Mouse (Mus musculus) gonadal fat pad, adult 2 months (tissue): Measurements from ENCODE around the gene Ltb4r2. TPM values are rescaled to one million over a fixed set of nuclear protein-coding genes. Genes with fewer than 3 reads are reported as not detected.

Experiments used
- DNase-seq: peaks from one replicate; pipeline ENCODE4 v3.0.0-alpha.2; 2012; ENCODE audit warnings: low read depth
- polyA plus RNA-seq: library from polyadenylated mRNA; depleted of rRNA; stranded (reverse); fragments of >200 nt; gene quantifications from 2 replicates; pipeline ENCODE4 v1.2.3, GENCODE M21; 2012; rRNA removed

The Ltb4r2 gene
- polyA plus RNA-seq, 1 experiment = 1.5 TPM

DNA sequence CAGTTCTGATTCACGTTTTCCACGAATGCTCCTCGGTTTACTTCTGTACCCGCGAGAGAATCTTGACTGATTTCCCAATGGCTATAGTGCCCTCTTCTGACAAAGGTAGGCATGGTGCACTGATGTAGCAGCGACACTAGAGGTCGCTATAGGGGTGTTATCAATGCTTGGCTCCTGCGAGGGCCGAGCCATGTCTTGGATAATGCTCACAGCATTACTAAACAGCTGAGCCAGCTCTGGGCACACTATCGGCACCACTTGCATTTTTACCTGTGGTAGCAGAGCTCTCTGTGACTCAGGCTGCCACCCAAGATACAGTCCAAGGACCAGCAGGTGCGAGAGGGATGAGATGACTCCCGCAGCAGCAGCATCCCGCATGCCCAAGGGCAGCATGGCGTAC, 20.1 kb downstream of the Ltb4r2 start:
- no peak for DNase-seq

DNA sequence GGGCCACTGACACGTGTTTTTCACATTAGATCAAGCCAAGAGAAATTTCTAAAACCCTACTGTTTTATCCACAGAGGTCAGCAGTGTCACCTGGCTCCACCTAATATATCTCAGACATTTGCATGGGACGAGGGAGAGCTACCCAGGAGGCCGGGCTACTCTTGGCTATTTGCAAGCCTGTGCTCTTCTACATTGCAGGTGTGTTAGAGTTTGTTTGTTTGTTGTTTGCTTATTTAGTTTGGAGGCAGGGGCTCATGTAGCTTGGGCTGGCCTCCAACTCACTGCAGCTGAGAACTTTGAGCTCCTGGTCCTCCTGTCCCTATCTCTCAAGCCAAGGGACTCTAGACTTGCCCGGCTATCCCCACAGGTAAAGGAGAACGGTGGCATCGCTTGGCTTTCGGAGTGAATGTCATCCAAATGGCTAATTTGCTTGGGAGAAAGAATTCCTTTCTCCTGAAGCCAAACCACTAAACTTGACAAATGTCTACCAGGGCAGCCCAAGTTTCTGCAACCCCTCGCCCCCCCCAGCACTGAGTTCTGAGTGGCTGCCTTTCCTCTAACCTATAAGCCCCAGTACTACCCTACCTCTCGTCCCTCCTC, 21.2 kb downstream of the Ltb4r2 start:
- no peak for DNase-seq

DNA sequence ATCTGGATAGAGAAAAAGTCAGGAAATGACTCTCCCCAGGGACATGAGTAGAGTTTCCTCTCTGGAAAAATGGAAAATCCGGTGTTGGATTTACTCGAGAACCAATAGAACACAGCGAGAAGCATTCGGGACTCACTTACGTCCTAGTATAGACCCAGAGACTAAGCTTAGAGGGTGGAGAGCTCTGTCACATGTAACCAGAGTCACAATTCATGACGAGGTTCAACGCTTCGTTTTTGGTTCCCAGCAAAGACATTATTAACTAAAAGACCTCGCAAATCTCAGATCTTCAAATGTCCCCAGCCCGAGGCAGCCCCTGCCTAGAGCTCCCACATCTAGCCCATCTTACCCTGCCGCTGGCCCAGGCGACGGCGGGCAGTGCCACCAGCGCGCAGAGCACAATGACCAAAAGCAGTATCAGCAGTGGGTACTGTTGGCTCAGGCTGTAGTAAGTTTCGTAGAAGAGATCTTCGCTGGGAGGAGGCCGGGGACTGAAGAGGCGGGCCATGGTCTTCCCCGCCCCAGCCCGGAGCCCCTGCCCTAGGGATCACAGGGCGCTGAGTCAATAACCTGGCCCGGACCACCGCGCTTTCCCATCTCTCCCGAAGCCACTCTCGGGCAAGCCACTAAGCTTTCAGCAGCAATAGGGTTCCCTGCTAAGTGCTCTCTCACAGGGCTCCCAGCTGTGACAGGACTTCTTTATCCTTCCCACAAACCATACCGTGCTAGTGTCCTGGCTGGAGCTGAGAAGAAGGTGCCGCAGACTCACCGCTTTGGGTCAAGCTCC, 22.1 kb downstream of the Ltb4r2 start:
- no peak for DNase-seq

DNA sequence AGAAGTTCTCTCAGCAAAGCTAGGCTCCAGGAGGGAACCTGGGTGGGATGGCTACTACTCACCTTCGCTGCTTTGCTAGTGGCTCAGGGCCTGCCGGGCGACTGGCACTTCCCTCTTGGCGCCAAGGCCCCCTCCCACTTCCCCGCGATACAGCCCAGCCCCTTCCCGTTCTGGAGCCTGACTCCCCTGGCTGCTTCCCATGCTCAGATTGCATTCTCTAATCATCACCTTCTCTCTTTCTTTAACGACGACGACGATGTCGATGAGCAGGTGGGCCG, 22.7 kb downstream of the Ltb4r2 start, which contains the start of gene Adcy4:
Adcy4 (minus strand) TSS at position 138 of the 278 bp plus-strand sequence.
- DNase-seq = no peak

DNA sequence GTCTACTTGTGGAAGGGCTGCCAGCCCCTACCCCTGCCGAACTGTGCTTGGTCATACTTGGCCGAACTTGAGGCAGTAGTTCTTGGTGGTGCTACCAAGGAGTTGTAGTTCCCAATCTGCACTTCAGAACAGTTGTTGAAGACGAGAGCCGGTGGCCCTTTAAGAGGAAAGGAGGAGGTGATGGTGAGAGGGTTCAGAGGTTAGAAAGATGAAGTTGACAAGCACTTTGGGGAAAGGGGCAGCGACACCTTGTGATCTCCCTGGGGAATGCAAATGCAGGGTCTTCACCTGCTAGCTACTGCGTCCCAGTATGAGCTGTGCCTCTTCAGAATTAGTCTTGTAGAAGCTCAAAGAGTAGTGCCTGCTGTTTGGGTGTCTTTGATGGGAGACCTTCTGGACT, 24.0 kb downstream of the Ltb4r2 start:
- DNase-seq = no peak

DNA sequence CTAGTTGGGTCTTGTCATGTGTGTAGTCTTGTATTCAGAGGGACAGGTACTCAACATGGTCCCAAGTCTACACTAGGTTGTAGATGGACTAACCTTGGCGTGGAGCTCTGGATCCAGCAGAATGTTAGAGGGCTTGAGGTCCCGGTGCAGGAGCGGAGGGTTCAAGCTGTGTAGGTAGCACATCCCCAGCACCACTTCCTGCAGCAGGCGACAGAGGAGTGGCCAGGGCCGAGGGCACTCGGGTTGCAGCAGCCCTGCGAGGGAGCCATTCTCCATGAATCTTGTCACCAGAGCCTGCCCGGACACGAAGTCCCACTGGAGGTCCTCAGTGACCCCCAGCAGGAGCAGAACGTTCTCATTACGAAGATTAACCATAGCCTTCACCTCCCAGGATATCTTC, 26.5 kb downstream of the Ltb4r2 start:
- DNase-seq = no peak

DNA sequence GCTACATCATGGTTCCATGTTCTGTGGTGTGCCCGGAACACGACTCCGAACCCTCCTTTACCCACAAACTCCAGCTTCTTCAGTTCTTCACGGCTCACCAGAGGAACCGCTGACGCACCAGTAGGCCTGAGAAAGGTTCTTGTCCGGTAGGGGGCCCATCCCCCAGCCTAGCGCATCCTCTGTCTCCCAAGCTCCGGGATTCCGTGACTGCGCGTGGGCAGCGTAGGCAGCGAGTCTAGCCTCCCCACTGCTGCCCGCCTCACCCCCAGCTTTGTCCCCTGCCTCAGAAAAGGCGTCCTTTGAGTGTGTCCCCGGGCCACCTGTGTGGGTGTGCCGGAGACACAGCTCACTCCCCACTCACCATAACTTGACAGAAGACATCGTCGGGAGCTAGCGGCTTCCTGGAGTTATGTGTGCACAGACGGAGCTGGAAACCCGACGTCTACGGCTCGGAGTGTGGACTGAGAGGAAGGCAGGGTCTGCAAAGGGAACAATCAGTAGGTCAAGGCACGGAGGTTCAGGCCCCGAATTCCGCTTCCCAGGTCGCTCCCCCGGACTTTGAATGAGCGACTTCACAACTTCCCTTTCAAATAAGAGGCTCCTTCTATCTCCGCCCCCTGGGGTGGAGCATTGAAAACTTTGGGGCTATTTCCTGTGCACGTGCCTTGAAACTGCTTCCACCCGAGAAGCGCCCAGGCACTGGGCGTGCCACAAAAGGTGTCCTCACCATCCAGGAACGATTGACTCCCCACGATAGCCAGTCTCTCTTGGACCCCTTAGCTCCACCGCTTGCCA, 27.2 kb downstream of the Ltb4r2 start, which contains the start of gene Ripk3:
Ripk3 (minus strand) TSS at position 610 of the 795 bp plus-strand sequence.
- DNase-seq = no peak

DNA sequence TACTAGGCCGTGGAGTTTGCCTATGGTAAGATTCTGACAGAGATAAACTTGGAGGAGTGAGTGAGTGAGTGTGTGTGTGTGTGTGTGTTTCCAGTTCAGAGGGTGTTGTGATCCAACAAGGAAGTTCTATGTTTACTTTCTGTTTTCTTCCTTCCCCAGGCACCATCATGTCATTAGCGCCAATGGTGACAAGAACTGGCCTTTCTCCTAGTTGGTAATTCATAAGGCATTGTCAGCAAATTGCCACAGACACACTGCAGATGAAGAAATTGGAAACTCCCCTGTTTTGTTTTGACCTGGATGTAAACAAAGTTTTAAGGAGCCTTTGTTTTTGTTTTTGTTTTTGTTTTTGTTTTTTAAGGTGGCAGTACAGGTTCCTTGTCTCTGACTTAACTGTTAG, 32.2 kb downstream of the Ltb4r2 start:
- DNase-seq = no peak

DNA sequence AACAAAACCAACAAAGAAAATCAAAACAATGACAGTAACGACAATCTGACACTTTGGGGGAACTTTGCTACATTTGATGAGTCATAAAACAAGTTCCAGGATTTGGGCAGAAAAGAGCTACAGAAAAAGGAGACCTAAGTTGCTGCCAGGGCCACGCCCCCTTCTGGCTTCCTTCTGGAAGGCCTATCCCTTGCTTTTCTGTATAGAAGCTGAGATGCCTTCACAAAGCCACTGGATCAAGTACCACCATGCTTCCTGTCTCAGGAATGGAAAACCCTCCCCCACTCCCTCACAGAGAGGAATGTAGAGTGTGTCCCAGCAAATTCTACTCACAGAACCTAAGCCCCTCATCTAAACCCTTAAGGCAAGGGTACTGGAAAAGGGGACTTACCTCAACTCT, 32.7 kb downstream of the Ltb4r2 start:
- DNase-seq = no peak

DNA sequence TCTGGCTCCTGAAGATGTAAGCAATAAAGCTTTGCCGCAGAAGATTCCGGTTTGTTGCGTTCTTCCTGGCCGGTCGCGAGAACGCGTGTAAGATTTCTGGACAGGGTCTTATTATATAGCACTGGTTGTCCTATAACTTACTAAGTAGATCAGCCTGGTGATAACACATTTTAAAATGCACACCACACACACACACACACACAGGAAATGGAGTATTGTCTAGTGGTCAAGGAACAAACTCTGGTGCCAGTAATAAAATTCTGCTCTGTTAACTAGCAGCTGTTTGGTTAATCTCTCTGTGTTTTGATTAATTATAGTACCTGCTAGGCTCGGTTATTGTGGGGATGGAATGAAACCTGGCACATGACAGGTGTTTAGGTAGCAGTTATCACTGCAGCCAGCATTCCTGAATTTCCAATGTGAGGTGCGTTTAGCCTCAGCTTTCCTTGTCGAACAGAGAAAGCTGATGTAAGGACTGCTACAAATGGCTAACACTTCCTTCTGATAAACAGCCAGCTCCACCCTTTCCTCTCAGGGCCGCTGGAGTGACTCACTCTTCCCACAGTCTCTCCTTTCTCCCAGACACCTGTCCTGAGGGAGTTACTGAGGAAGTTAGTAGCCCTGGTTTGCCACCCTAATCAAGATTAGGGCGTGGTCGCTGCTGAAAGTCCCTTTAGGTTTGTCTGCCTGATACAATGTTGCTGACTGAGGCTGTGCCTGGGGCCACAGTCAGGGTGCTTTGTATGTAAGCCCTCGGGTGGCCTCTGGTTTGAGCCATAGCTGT, 34.3 kb downstream of the Ltb4r2 start:
- no peak for DNase-seq

Other genes starting within 250 kb of the Ltb4r2 start
- not detected in 2 replicates for gene Nrl, start 236.4 kb upstream of the Ltb4r2 start, polyA plus RNA-seq
- gene Pck2, start 221.2 kb upstream of the Ltb4r2 start, polyA plus RNA-seq = 46.6 and 53.5 TPM in 2 replicates
- gene Dcaf11, start 201.4 kb upstream of the Ltb4r2 start, polyA plus RNA-seq = 186 and 207 TPM in 2 replicates
- gene A730061H03Rik, start 201.0 kb upstream of the Ltb4r2 start, polyA plus RNA-seq = 5.5 and 6.6 TPM in 2 replicates
- 1.6 and 4.0 TPM in 2 replicates for gene Fitm1, start 185.8 kb upstream of the Ltb4r2 start, polyA plus RNA-seq
- gene Psme1, start 183.3 kb upstream of the Ltb4r2 start, polyA plus RNA-seq = 62.8 and 71.9 TPM in 2 replicates
- gene Emc9, start 176.1 kb upstream of the Ltb4r2 start, polyA plus RNA-seq = 37.4 and 62.0 TPM in 2 replicates
- gene Psme2, start 170.3 kb upstream of the Ltb4r2 start, polyA plus RNA-seq = 85.1 and 122 TPM in 2 replicates
- 29.9 and 31.3 TPM in 2 replicates for gene Rnf31, start 169.7 kb upstream of the Ltb4r2 start, polyA plus RNA-seq
- 63.1 and 66.8 TPM in 2 replicates for gene Irf9, start 157.9 kb upstream of the Ltb4r2 start, polyA plus RNA-seq
- gene Rec8, start 143.4 kb upstream of the Ltb4r2 start, polyA plus RNA-seq = 8.0 and 30.7 TPM in 2 replicates
- 93.1 and 112 TPM in 2 replicates for gene Ipo4, start 125.5 kb upstream of the Ltb4r2 start, polyA plus RNA-seq
- 3.5 and 4.7 TPM in 2 replicates for gene Gm49378, start 123.5 kb upstream of the Ltb4r2 start, polyA plus RNA-seq
- 103 and 117 TPM in 2 replicates for gene Tm9sf1, start 117.6 kb upstream of the Ltb4r2 start, polyA plus RNA-seq
- 4.4 and 4.6 TPM in 2 replicates for gene Tssk4, start 111.2 kb upstream of the Ltb4r2 start, polyA plus RNA-seq
- gene Mdp1, start 100.9 kb upstream of the Ltb4r2 start, polyA plus RNA-seq = 33.1 and 34.8 TPM in 2 replicates
- 17.9 and 24.6 TPM in 2 replicates for gene Gmpr2, start 89.5 kb upstream of the Ltb4r2 start, polyA plus RNA-seq
- 262 and 441 TPM in 2 replicates for gene Nedd8, start 89.3 kb upstream of the Ltb4r2 start, polyA plus RNA-seq
- 12.3 and 12.4 TPM in 2 replicates for gene Tinf2, start 79.6 kb upstream of the Ltb4r2 start, polyA plus RNA-seq
- gene Tgm1, start 47.5 kb upstream of the Ltb4r2 start, polyA plus RNA-seq = 4.3 and 4.4 TPM in 2 replicates
- 48.4 and 49.0 TPM in 2 replicates for gene Rabggta, start 39.2 kb upstream of the Ltb4r2 start, polyA plus RNA-seq
- 92.5 and 99.0 TPM in 2 replicates for gene Dhrs1, start 15.7 kb upstream of the Ltb4r2 start, polyA plus RNA-seq
- gene Nop9, start 15.7 kb upstream of the Ltb4r2 start, polyA plus RNA-seq = 16.7 and 18.1 TPM in 2 replicates
- gene Cideb, start 3.0 kb upstream of the Ltb4r2 start, polyA plus RNA-seq = 5.9 and 8.3 TPM in 2 replicates
- 3.8 and 4.6 TPM in 2 replicates for gene Ltb4r1, start 4.5 kb downstream of the Ltb4r2 start, polyA plus RNA-seq
- gene Adcy4, start 22.7 kb downstream of the Ltb4r2 start, polyA plus RNA-seq = 12.6 and 13.6 TPM in 2 replicates
- 9.1 and 10.7 TPM in 2 replicates for gene Ripk3, start 27.4 kb downstream of the Ltb4r2 start, polyA plus RNA-seq
- gene Nfatc4, start 61.7 kb downstream of the Ltb4r2 start, polyA plus RNA-seq = 12.1 and 12.7 TPM in 2 replicates
- 3.4 and 4.9 TPM in 2 replicates for gene Nynrin, start 92.6 kb downstream of the Ltb4r2 start, polyA plus RNA-seq
- gene Cbln3, start 123.0 kb downstream of the Ltb4r2 start, polyA plus RNA-seq = 0.28 and 0.54 TPM in 2 replicates
- 14.3 and 14.7 TPM in 2 replicates for gene Khnyn, start 123.5 kb downstream of the Ltb4r2 start, polyA plus RNA-seq
- gene Sdr39u1, start 138.9 kb downstream of the Ltb4r2 start, polyA plus RNA-seq = 62.6 and 68.9 TPM in 2 replicates
- 2.0 and 2.6 TPM in 2 replicates for gene Cma1, start 183.2 kb downstream of the Ltb4r2 start, polyA plus RNA-seq
- gene Cma2, start 189.6 kb downstream of the Ltb4r2 start, polyA plus RNA-seq = not detected in 2 replicates